Mouse (Mus musculus): ENCODE data around the gene Cd2.

Cd2 gene

DNA sequence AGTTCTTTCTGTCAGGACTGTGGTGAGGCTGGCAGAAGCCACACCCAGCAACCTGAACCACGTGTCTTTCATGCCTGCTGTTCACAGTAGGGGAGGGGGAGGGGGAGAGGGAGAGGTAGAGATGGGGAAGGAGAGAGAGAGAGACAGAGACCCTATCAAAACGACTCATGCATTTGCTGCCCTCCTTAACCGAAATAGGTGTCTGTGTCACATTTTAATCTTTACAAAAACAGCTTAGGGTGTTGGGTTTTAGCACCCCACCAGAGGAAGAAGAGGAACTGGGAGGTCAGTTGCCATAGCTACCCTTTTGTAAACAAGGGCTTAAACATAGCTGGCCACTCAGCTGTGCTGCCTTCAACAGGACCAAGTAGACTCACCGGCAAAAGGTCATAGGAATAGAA, at the start of gene Cd2:
Gene Cd2 (minus strand): TSS at position 29 of the 401 bp plus-strand sequence.
- peak in 1 of 2 experiments; percentile 74 for DNase-seq

DNA sequence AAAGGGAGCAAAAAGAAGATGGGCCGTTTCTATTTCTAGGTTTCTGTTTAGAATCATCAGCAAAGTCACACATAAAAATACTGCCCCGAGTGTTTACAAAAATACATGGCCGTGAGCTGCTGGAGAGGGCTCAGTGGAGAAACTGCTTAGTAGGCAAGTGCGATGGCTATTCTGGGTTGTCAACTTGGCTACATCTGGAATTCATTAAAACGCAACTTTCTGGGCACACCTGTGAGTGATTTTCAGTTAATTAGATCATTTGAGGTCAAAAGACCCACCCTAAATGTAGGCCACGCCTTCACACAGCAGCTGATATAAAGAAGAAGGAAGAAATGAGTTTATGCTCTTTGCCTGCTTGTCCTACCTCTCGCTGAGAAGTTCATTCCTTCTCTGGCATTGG, 40.9 kb upstream of the Cd2 start:
- DNase-seq, result no peak

DNA sequence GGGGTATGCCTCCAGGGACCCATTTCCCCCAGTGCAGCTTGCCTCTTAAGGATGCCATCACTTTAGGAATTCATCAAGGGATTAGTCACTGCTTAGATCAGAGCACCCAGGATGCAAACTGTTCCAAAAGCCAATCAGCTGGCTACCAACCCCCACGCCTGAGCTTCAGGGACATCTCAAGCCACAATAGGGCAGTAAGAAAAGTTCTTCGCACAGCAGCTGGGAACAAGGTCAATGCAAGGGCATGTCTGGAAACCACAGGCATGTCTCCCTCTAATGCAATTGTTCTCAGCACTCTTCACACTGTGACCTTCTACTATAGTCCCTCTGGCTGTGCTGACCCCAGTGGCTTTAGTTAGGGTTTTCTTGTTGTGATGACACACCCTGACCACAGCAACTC, 39.5 kb upstream of the Cd2 start:
- DNase-seq, result no peak

GRCm38 (mm10) chr3:101322437-101322836, 34.7 kb upstream of the Cd2 start:
- DNase-seq, result no peak

DNA sequence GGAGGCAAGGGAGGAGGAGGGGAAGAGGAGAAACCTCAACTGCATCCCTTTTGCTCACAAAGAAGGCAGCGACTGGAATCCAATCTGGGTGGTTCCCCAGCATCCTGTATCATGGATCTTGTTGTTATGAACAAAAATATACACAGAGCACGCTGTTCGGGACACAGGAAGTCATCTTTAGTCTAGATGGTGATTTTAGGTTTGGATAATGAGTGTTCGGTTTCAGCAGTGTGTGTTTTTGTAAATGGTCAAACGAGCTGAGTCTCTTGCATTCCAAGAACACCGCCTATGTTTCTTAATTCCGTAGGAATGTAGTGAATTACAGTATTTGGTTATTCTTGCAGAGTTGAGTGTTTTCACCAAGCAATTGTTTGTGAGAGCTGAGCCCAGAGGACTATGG, 33.1 kb upstream of the Cd2 start:
- DNase-seq, result no peak

- DNase-seq, result no peak
Observed at GRCm38 (mm10) chr3:101318516-101319170, 30.9 kb upstream of the Cd2 start.

- DNase-seq, result peak; percentile 62 to 63
Observed at GRCm38 (mm10) chr3:101318115-101318514, 30.4 kb upstream of the Cd2 start.

- no peak for DNase-seq
Observed at GRCm38 (mm10) chr3:101314954-101315353, 27.2 kb upstream of the Cd2 start.

GRCm38 (mm10) chr3:101313266-101314051, 25.7 kb upstream of the Cd2 start:
- DNase-seq, result no peak

- DNase-seq, result no peak
Observed at GRCm38 (mm10) chr3:101310977-101311376, 23.2 kb upstream of the Cd2 start.

DNA sequence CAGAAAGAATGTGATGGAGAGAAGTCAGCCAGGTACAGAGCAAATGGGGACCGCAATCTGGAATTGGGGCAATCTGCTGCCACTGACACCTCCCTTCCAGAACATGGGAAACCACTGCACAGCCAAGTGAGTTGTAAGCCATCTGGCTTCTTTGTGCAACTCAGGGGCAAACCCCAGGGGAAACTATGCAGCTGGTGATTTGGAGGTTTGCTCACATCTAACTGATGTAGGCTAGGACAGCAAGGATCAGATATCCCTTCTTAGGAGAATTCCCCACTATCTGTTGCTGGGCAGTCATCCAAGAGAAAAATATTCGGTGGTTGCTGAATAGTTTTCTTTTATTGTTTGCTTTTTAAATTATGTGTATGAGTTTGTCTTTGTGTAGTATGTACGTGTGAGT, 21.9 kb upstream of the Cd2 start:
- DNase-seq, result no peak

DNA sequence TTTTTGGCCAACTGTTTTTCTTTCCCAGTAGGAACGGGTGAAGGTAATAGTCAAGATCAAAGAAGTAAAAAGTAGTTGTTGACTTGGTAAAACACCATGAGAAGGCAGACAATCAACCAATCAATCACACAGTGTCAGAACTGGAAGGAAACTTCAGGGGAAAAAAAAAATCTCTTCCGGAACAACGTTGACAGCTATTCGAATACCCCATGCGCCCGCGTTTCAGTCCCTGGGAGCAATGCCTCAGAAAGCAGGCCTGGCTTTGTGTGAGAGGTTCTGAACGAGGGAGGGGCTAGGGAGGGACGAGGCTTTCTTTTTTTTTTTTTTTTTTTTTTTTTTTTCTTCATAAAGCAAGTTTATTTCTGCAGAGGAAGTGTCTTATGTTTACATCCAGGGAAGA, 18.4 kb upstream of the Cd2 start:
- DNase-seq, result no peak

DNA sequence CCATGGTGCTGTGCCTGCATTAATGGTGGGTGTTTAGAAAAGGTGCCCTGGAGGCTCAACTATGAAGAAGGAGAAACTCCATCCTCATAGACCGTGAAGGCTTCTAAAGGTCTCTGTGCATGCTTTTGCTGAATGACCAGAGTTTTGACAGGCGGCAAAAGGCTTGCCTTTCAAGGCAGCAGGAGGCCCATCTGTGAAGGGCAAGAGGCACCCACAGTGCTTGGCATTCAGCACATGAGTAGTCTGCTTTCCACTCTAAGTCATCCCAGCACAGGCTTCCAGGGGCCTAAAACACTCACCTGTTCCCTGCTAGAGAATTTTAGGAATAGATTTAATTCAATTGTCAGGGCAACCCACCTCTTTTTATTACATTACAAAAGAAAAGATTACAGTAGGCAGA, 17.3 kb upstream of the Cd2 start:
- no peak for DNase-seq

- peak; percentile 76 to 77 for DNase-seq
Observed at GRCm38 (mm10) chr3:101304156-101304555, 16.4 kb upstream of the Cd2 start.

- DNase-seq, result peak; percentile 49
Observed at GRCm38 (mm10) chr3:101300271-101301071, 12.7 kb upstream of the Cd2 start.

- DNase-seq, result no peak
Observed at GRCm38 (mm10) chr3:101299591-101299990, 11.9 kb upstream of the Cd2 start.

DNA sequence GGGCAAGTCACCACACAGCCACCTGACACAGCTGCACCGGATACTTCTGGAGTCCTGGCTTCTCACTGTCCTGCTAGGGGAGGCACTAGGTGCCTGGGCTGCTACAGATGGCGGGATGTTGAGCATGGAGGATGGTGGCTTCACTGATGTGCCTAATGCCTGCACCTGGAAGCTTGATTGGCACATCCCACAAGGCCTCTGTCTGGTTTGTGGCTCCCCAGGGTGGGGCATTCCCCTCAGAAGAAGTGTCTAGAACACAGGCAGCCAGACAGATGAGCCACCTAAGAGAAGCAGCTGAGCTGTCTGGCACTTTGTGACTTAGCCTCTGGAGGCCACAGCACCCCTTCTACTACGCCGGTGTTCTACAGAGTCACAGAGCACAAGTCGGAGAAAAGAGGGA, 9.5 kb upstream of the Cd2 start:
- peak; percentile 68 to 76 for DNase-seq

- DNase-seq, result peak; percentile 65
Observed at GRCm38 (mm10) chr3:101295931-101296820, 8.4 kb upstream of the Cd2 start.

DNA sequence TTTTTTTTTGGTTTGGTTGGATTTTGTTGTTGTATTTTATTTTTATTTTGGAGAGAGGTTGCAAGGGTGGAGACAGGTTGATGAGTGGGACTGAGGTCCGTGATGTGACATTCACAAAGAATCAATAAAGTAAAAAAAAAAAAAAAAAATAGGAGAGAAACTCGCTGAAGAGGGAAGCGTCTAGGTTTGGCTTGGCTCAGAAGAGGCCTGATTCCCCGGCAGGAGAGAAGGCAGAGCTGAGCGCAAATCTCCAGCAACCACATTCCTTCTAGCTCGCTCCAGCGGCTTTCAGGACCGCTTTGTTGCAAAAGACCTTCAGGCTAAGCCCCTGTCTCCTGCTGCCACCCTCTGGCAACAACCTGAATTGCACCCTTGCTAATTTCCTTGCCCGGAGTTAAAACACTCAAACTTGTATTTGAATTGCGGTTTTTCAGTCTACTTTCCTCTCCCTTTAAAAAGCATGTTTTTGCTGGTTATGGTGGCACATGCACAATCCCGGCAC, 7.7 kb upstream of the Cd2 start:
- peak; percentile 93 to 98 for DNase-seq

DNA sequence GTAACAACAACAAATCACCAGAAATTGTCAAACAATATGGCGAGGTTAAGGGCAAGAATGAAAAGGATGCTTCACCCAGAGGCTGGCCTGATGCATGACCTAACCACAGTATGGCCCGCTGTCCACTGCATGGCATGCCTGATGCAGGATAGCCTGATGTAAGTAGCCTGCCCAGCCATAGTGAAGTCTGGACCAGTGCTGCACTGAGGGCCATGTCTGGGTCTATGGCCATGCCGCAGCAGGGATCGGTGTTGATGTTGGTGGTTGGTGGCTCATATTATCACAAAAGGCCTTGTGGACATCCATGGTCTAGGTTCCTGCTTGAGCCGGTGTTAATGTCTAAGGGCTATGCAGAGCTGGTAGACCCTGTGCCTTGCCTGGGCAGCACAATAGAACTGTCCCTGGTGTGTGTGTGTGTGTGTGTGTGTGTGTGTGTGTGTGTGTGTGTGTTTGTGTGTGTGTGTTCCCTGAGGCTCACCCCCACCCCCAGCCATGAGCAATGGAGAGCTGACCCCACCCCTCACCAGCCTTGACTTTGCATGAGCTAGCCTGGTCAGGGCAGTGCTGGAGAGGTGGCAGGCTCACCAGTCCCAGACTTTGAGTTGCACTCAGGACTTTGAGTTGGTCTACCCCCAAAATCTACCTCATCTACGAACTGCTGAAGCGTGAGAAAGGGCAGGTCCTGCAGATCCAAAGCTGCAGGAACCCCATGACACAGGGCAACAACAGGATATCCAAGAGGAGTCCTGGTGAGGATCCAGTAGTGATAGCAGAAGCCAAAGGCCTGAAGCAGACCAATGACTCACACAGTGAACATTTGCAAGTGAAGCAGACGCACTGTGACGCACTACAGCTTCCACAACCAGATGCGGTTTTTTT, 7.0 kb upstream of the Cd2 start:
- peak in 1 of 2 experiments; percentile 43 for DNase-seq

DNA sequence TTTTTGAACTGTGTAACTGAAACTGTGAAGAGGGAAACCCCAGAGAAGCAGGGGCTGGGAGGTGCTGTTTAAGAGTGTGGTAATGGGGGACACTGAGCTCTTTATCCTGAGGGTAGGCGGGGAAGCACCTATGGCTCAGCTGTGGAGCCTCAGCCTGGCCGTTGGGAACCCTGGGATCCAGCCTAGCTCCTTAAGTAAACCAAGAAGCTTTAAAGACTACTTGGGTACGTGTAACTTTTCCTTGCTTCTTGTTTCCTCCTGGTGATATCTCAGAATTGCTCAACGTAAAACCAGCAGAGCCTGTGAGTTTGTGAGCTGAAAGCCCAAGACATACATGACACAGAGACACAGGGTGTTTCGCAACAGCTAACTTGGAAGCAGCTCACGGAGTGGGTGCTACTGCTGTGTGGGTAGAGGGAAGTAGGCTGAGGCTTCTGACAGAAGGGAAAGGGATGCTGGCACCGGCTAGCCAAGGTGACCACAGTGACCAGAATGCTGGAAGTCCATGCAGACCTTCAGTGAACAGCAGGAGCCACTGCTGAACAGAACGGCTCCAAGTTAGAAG, 5.9 kb upstream of the Cd2 start:
- DNase-seq, result no peak

Measured in thymus, postnatal 36 days (tissue).